Mouse (Mus musculus): ENCODE data around the gene Nipsnap2. TPM values are rescaled to one million over a fixed set of nuclear protein-coding genes. Genes with fewer than 3 reads are reported as not detected.
A peak's percentile ranks its signal among the peaks of the same experiment; 100 is the strongest.

The Nipsnap2 gene
- total and polyA plus RNA-seq, 2 experiments from 2014 or later, result 624 to 720 TPM

DNA sequence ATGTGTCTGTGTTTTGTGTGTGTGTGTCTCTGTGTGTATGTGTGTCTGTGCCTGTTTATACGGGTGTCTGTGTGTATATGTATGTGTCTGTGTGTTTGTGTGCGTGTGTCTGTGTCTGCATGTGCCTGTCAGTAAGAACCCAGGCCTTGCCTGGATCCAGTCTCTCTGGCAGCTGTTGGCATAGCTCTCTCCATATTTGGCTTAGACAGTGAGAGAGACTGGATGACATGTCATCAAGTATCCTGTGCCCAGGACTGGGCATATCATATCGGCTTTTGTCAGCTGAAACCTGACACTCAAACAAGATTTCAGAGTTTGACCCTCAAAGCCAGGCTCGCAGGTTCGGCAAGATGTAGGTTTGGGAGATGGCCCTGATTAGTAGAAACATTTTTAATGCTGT lies 6.2 kb downstream of the Nipsnap2 start:
- Histone ChIP-seq H3K36me3 (replicated peaks; ENCODE audit: control insufficient read depth, insufficient read depth, low read length) (no peaks in the 10 kb centered on the region), H3K9me3 (replicated peaks; ENCODE audit: control insufficient read depth, low read length) (no peaks in the 10 kb centered on the region), H3K4me3 (ENCODE audit: low read depth, low read length) (no peak overlapping the region), H3K4me1 (ENCODE audit: control insufficient read depth, insufficient read depth) (peaks cover 33% of the 10 kb centered on the region), H3K27me3 (ENCODE audit: control insufficient read depth, insufficient read depth, low read length) (no peaks in the 10 kb centered on the region), H3K4me2 (ENCODE audit: low read depth, low read length) (peak overlapping the region; percentile 25; the same call in 1 of the 2 replicates), H3K27ac (ENCODE audit: low read depth) (peak overlapping the region; percentile 91), H3K9ac (replicated peaks; ENCODE audit: low read depth, low read length) (no peak overlapping the region)
- no peak for TF ChIP-seq CTCF (IDR thresholded peaks at IDR 0.05; ENCODE audit: low read depth)
- 0 out of 2 replicates have a peak, but pooled peaks have one; percentile 35 for TF ChIP-seq EP300 (IDR thresholded peaks at IDR 0.05; ENCODE audit: low read depth)
- WGBS, result 34% methylated on average over 5 of the region's 5 CpGs
- DNase-seq (ENCODE audit: low spot score) (peak; percentile 71), ATAC-seq (ENCODE audit: insufficient read depth, low read depth) (peak; percentile 87)

DNA sequence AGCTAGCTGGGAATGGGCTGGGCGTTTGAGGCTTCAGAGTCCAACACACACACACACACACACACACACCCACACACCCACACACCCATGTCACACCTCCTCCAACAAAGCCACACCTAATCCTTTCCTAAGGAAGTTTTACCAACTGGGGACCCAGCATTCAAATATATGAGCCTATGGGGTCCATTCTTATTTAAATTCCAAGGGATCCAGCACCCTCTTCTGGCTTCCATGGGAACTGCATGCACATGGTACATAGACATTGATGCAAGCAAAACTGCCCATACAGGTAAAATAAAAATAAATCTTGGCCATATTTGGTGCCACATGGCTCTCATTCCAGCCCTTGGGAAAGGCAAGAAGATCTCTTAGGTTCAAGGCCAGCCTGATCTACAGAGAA lies 16.1 kb downstream of the Nipsnap2 start:
- ATAC-seq (ENCODE audit: insufficient read depth, low read depth), result no peak
- Histone ChIP-seq H3K4me2 (ENCODE audit: low read depth, low read length) (no peak overlapping the region), H3K4me3 (ENCODE audit: low read depth, low read length) (no peak overlapping the region), H3K36me3 (replicated peaks; ENCODE audit: control insufficient read depth, insufficient read depth, low read length) (peaks cover 51% of the 10 kb centered on the region), H3K27me3 (ENCODE audit: control insufficient read depth, insufficient read depth, low read length) (no peaks in the 10 kb centered on the region), H3K27ac (ENCODE audit: low read depth) (no peak overlapping the region), H3K4me1 (ENCODE audit: control insufficient read depth, insufficient read depth) (peaks cover 8% of the 10 kb centered on the region; the same call in 1 of the 2 replicates), H3K9ac (replicated peaks; ENCODE audit: low read depth, low read length) (no peak overlapping the region), H3K9me3 (replicated peaks; ENCODE audit: control insufficient read depth, low read length) (no peaks in the 10 kb centered on the region)
- TF ChIP-seq CTCF (IDR thresholded peaks at IDR 0.05; ENCODE audit: low read depth), result peak; percentile 75
- TF ChIP-seq EP300 (IDR thresholded peaks at IDR 0.05; ENCODE audit: low read depth), result no peak
- DNase-seq (ENCODE audit: low spot score), result peak; percentile 31
- 100% methylated on average over 1 of the region's 1 CpGs for WGBS

DNA sequence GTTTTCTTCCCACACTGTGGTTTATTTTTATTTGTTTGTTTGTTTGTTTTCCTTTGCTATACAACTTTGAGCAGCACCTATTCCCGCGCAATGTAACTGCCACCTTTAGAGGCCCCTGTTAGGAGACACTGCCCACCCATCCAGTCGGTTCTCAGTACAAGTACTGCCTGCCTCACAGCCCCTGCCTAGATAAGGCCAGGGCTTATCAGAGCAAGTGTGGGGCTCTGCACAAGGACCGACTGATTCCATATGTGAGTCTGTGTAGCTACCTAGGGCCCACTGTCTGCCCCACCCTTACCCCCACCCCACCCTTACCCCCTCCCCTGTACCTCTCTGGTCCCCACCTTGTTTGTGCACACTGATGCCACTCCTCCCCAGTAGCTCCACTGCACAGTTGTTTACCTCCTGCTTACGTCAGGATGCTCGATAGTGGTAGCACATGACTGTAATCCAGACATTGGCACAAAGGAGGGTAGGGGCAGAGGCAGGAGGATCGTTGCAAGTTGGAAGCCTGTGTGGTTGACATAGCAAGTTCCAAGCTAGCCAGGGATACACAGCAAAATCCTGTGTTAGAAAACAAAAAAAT lies 18.1 kb downstream of the Nipsnap2 start:
- Histone ChIP-seq H3K4me2 (ENCODE audit: low read depth, low read length) (no peak overlapping the region), H3K27ac (ENCODE audit: low read depth) (peak overlapping the region; percentile 64), H3K4me3 (ENCODE audit: low read depth, low read length) (no peak overlapping the region), H3K4me1 (ENCODE audit: control insufficient read depth, insufficient read depth) (peaks cover 8% of the 10 kb centered on the region; the same call in 1 of the 2 replicates), H3K9ac (replicated peaks; ENCODE audit: low read depth, low read length) (no peak overlapping the region), H3K27me3 (ENCODE audit: control insufficient read depth, insufficient read depth, low read length) (no peaks in the 10 kb centered on the region), H3K9me3 (replicated peaks; ENCODE audit: control insufficient read depth, low read length) (no peaks in the 10 kb centered on the region), H3K36me3 (replicated peaks; ENCODE audit: control insufficient read depth, insufficient read depth, low read length) (peaks cover 70% of the 10 kb centered on the region)
- WGBS, result 46% methylated on average over 7 of the region's 7 CpGs
- TF ChIP-seq CTCF (IDR thresholded peaks at IDR 0.05; ENCODE audit: low read depth) (no peak), EP300 (IDR thresholded peaks at IDR 0.05; ENCODE audit: low read depth) (no peak)
- ATAC-seq (ENCODE audit: insufficient read depth, low read depth) (no peak), DNase-seq (ENCODE audit: low spot score) (no peak)

DNA sequence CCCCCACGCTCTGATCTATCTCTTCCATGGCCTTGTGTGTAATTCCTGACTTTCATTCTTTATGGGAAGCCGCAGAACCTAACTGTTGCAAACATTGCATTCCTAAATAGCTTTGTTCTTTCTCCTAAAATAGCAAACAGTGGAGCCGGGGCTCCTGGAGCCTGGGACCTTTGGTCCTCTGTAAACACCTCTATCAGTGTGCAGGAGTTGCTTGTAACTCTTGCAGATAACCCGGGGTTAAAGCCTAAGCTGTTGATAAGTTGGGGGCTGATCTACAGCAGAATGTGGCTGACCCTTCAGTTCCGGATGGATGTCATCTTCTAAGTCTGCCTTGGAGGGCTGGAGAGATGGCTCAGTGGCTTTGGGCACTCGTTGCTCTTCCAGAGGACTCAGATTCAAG lies 19.2 kb downstream of the Nipsnap2 start:
- peaks cover 81% of the 10 kb centered on the region for H3K36me3 ChIP-seq (replicated peaks; ENCODE audit: control insufficient read depth, insufficient read depth, low read length)
- no peaks in the 10 kb centered on the region for H3K9me3 ChIP-seq (replicated peaks; ENCODE audit: control insufficient read depth, low read length)
- 18% methylated on average over 6 of the region's 6 CpGs for WGBS
- no peak overlapping the region for H3K9ac ChIP-seq (replicated peaks; ENCODE audit: low read depth, low read length)
- no peaks in the 10 kb centered on the region for H3K27me3 ChIP-seq (ENCODE audit: control insufficient read depth, insufficient read depth, low read length)
- TF ChIP-seq EP300 (IDR thresholded peaks at IDR 0.05; ENCODE audit: low read depth), result no peak
- no peak for TF ChIP-seq CTCF (IDR thresholded peaks at IDR 0.05; ENCODE audit: low read depth)
- no peak for DNase-seq (ENCODE audit: low spot score)
- H3K4me1 ChIP-seq (ENCODE audit: control insufficient read depth, insufficient read depth), result peaks cover 8% of the 10 kb centered on the region; the same call in 1 of the 2 replicates
- H3K4me2 ChIP-seq (ENCODE audit: low read depth, low read length), result no peak overlapping the region
- ATAC-seq (ENCODE audit: insufficient read depth, low read depth), result no peak
- peak overlapping the region; percentile 64 for H3K27ac ChIP-seq (ENCODE audit: low read depth)
- H3K4me3 ChIP-seq (ENCODE audit: low read depth, low read length), result no peak overlapping the region

DNA sequence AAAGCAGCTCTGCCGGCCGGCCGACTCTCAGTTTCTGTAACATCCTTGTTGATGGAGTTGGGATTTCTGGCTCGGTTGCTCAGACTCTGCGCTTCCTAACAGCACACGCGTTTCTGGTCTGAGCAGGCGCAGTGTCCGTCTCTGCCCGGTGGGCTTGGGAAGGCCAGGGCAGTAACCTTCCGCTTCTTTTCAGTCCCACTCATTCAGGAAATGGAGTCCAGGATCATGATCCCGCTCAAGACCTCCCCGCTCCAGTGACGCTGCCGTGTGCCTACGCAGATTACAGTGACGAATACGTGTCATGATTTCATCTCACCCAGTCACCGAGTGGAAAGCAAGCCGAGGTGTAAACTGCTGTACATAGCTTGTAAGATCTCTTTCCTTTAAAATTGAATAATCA lies 32.0 kb downstream of the Nipsnap2 start:
- ATAC-seq (ENCODE audit: insufficient read depth, low read depth) (no peak), DNase-seq (ENCODE audit: low spot score) (no peak)
- 90% methylated on average over 20 of the region's 20 CpGs for WGBS
- Histone ChIP-seq H3K9ac (replicated peaks; ENCODE audit: low read depth, low read length) (no peak overlapping the region), H3K4me2 (ENCODE audit: low read depth, low read length) (no peak overlapping the region), H3K27me3 (ENCODE audit: control insufficient read depth, insufficient read depth, low read length) (no peaks in the 10 kb centered on the region), H3K9me3 (replicated peaks; ENCODE audit: control insufficient read depth, low read length) (no peaks in the 10 kb centered on the region), H3K4me3 (ENCODE audit: low read depth, low read length) (no peak overlapping the region), H3K27ac (ENCODE audit: low read depth) (no peak overlapping the region), H3K4me1 (ENCODE audit: control insufficient read depth, insufficient read depth) (no peaks in the 10 kb centered on the region), H3K36me3 (replicated peaks; ENCODE audit: control insufficient read depth, insufficient read depth, low read length) (peaks cover 63% of the 10 kb centered on the region)
- TF ChIP-seq CTCF (IDR thresholded peaks at IDR 0.05; ENCODE audit: low read depth), result no peak
- no peak for TF ChIP-seq EP300 (IDR thresholded peaks at IDR 0.05; ENCODE audit: low read depth)

Data from heart, postnatal 0 days (tissue).